ENCODE assay signal across 9 mouse cellular contexts in the genomic region with DNA sequence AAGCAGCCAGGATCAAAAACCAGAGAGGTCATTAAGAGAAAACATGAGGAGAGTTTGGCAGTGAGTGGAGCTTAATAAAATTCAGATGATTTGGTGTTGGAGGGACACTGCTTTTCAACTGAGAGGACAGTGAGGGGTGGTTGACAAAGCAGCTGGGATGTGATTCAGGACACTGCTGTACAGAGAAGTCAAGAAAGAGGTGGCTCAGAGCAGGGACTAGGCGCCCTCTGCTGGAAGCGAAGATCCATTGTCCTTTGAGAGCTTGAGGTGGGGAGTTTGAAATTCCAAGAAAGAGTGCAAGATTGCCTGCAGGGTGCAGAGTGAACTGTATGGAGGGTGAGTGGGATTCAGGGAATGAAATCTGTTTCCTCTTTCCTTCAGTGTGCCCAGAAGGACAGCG. TPM values are rescaled to one million over a fixed set of nuclear protein-coding genes. Genes with fewer than 3 reads are reported as not detected.
DNase-seq lines count a peak whose midpoint lies in the region; ATAC-seq and TF ChIP-seq lines count a peak whose summit lies in the region.
"Had no signal": no experiment of that assay in that cellular context is flagged by ENCODE, and none has a peak within 500 bp of the region (broad histone marks: within the 10 kb centered on the region; RNA-seq: fewer than 3 reads in every experiment).

No protein-coding gene starts in this region.

- TF ChIP-seq POLR2A in MEL (IDR thresholded peaks at IDR 0.05; ENCODE audit: control insufficient read depth in 1 of 2, insufficient read depth in 1 of 2, low read depth in 1 of 2, low read length in 2 of 2, poor library complexity in 1 of 2), result no peak

- H3K9ac ChIP-seq in MEL (ENCODE audit: control insufficient read depth, low read depth, low read length, poor library complexity, severe bottlenecking), result no peak overlapping the region
- no peak overlapping the region for H3K9ac ChIP-seq in hindbrain, embryonic 15.5 days
- no peak overlapping the region for H3K9ac ChIP-seq in midbrain, embryonic 14.5 days (replicated peaks; ENCODE audit: low read length)
- H3K9ac ChIP-seq: embryonic facial prominence, embryonic 15.5 days had no signal

- DNase-seq in 416B (ENCODE audit: low read depth), result peak; percentile 35
- peak; percentile 7 for DNase-seq in MEL (ENCODE audit: low read depth, low spot score)
- DNase-seq in embryo, embryonic 10 days (ENCODE audit: low spot score), result peak; percentile 77
- peak; percentile 49 to 55 for DNase-seq in left cerebral cortex, adult 2 months (ENCODE audit: extremely low spot score in 1 of 2, low spot score in 2 of 2)
- DNase-seq in midbrain, embryonic 14.5 days, result peak; percentile 83
- DNase-seq in testis, postnatal 14 days (ENCODE audit: low spot score), result peak; percentile 5
- no peak for DNase-seq in thymus, postnatal 10 days (ENCODE audit: low spot score in 2 of 2)

- H3K27ac ChIP-seq in MEL (ENCODE audit: control insufficient read depth, low read depth, low read length), result no peak overlapping the region
- no peak overlapping the region for H3K27ac ChIP-seq in hindbrain, embryonic 15.5 days (replicated peaks)
- no peak overlapping the region for H3K27ac ChIP-seq in left cerebral cortex, adult 2 months
- H3K27ac ChIP-seq in midbrain, embryonic 14.5 days (replicated peaks; ENCODE audit: low read depth, low read length), result no peak overlapping the region
- H3K27ac ChIP-seq: embryonic facial prominence, embryonic 15.5 days had no signal

- no peaks in the 10 kb centered on the region for H3K36me3 ChIP-seq in MEL (ENCODE audit: control insufficient read depth in 1 of 2, insufficient read depth in 2 of 2, low read length in 2 of 2)
- H3K36me3 ChIP-seq in hindbrain, embryonic 15.5 days, result no peaks in the 10 kb centered on the region
- no peaks in the 10 kb centered on the region for H3K36me3 ChIP-seq in midbrain, embryonic 14.5 days (ENCODE audit: control insufficient read depth, insufficient read depth, low read length)
- H3K36me3 ChIP-seq: embryonic facial prominence, embryonic 15.5 days had no signal

- H3K4me2 ChIP-seq in hindbrain, embryonic 15.5 days, result no peak overlapping the region
- H3K4me2 ChIP-seq in midbrain, embryonic 14.5 days (ENCODE audit: low read length), result no peak overlapping the region
- H3K4me2 ChIP-seq: embryonic facial prominence, embryonic 15.5 days had no signal

- no peak for TF ChIP-seq EP300 in MEL (IDR thresholded peaks at IDR 0.05; ENCODE audit: low read depth in 1 of 2, low read length in 2 of 2)

- no peaks in the 10 kb centered on the region for H3K9me3 ChIP-seq in MEL (replicated peaks; ENCODE audit: insufficient read depth, low read length)
- H3K9me3 ChIP-seq in hindbrain, embryonic 15.5 days, result no peaks in the 10 kb centered on the region
- no peaks in the 10 kb centered on the region for H3K9me3 ChIP-seq in midbrain, embryonic 14.5 days (ENCODE audit: control insufficient read depth, low read length)
- H3K9me3 ChIP-seq: embryonic facial prominence, embryonic 15.5 days had no signal

- TF ChIP-seq RAD21 in MEL (IDR thresholded peaks at IDR 0.05; ENCODE audit: low read depth, low read length), result peak; percentile 32

- no peaks in the 10 kb centered on the region for H3K4me1 ChIP-seq in MEL (ENCODE audit: control insufficient read depth in 1 of 2, insufficient read depth in 2 of 2, low read length in 2 of 2)
- H3K4me1 ChIP-seq in hindbrain, embryonic 15.5 days (replicated peaks), result no peaks in the 10 kb centered on the region
- H3K4me1 ChIP-seq in midbrain, embryonic 14.5 days (ENCODE audit: control insufficient read depth, insufficient read depth, low read length), result no peaks in the 10 kb centered on the region
- H3K4me1 ChIP-seq: embryonic facial prominence, embryonic 15.5 days had no signal

- H3K79me2 ChIP-seq in MEL (ENCODE audit: control insufficient read depth, insufficient read depth, low read length, poor library complexity), result no peaks in the 10 kb centered on the region

- intact Hi-C loops in left cerebral cortex, adult 2 months (cut with DNase I), result loop anchor here (1.0 kb wide), 2 partner anchors 181 to 883 kb away; no protein-coding TSS in a partner anchor

- no peaks in the 10 kb centered on the region for H3K27me3 ChIP-seq in MEL (ENCODE audit: control insufficient read depth in 1 of 2, insufficient read depth in 2 of 2, low read length in 2 of 2)
- H3K27me3 ChIP-seq in hindbrain, embryonic 15.5 days, result no peaks in the 10 kb centered on the region
- H3K27me3 ChIP-seq in midbrain, embryonic 14.5 days (ENCODE audit: control insufficient read depth, insufficient read depth, low read length), result no peaks in the 10 kb centered on the region
- H3K27me3 ChIP-seq: embryonic facial prominence, embryonic 15.5 days had no signal

- WGBS in hindbrain, embryonic 15.5 days, result 9% methylated on average over 3 of the region's 3 CpGs
- 7% methylated on average over 3 of the region's 3 CpGs for WGBS in midbrain, embryonic 14.5 days

- peak; percentile 17 to 62 (median 28); a peak in 3 of 6 replicates for TF ChIP-seq CTCF in MEL (IDR thresholded peaks at IDR 0.05 in 2 of 3, conservative IDR thresholded peaks at IDR 0.05 in 1 of 3; ENCODE audit: control insufficient read depth in 1 of 3, insufficient read depth in 1 of 3, low read depth in 2 of 3, low read length in 3 of 3, poor library complexity in 1 of 3, severe bottlenecking in 1 of 3)
- TF ChIP-seq CTCF in left cerebral cortex, adult 2 months (IDR thresholded peaks at IDR 0.05), result peak; percentile 79

- peak; percentile 54; the same call in 1 of the 2 replicates for ATAC-seq in hindbrain, embryonic 15.5 days (ENCODE audit: low FRiP score, low read depth)
- ATAC-seq in midbrain, embryonic 14.5 days (ENCODE audit: low FRiP score, low TSS enrichment), result peak; percentile 78; the same call in 1 of the 2 replicates

- no peak overlapping the region for H3K4me3 ChIP-seq in MEL (ENCODE audit: control insufficient read depth in 1 of 2, insufficient read depth in 1 of 2, low read depth in 2 of 2, low read length in 2 of 2)
- no peak overlapping the region for H3K4me3 ChIP-seq in hindbrain, embryonic 15.5 days
- no peak overlapping the region for H3K4me3 ChIP-seq in left cerebral cortex, adult 2 months
- H3K4me3 ChIP-seq in midbrain, embryonic 14.5 days (replicated peaks; ENCODE audit: low read depth, low read length), result no peak overlapping the region
- H3K4me3 ChIP-seq: embryonic facial prominence, embryonic 15.5 days had no signal

TF ChIP-seq in MEL, 35 proteins besides CTCF, POLR2A, EP300 and RAD21:
- peak; percentile 32 for TF ChIP-seq SMC3 (IDR thresholded peaks at IDR 0.05; ENCODE audit: low read depth, low read length)
- TF ChIP-seq POLR2AphosphoS2 (IDR thresholded peaks at IDR 0.05; ENCODE audit: low read length), result no peak
- TF ChIP-seq SIN3A (IDR thresholded peaks at IDR 0.05; ENCODE audit: low read length), result no peak
- no peak for TF ChIP-seq TCF12 (IDR thresholded peaks at IDR 0.05; ENCODE audit: low read depth, low read length)

RNA-seq across cellular contexts. Expression of a gene that starts 44.2 kb away (rescaled TPM):
- total RNA-seq in MEL (2012; rRNA removed), result not detected in 2 replicates
- not detected for polyA plus RNA-seq in MEL (2012; ENCODE audit: insufficient read depth in 1 of 2, insufficient read length in 2 of 2, low read depth in 1 of 2, low replicate concordance in 2 of 2, missing spikeins in 1 of 2)
- polyA plus RNA-seq in hindbrain, embryonic 15.5 days (2015; fragmentation: Nextera tagmentation; extraction: Ambion mirVana), result not detected in 2 replicates
- not detected for total RNA-seq in left cerebral cortex, adult 2 months (2021)
- not detected in 2 replicates for polyA plus RNA-seq in midbrain, embryonic 14.5 days (2014; fragmentation: Nextera tagmentation; extraction: Ambion mirVana)

Comparison
In these comparisons a context has a peak if more than half of its experiments do, and no peak if none do; other contexts are left out.
1. DNase-seq: peak in 416B (single experiment), MEL (single experiment), embryo, embryonic 10 days (single experiment), left cerebral cortex, adult 2 months (2 of 2), midbrain, embryonic 14.5 days (single experiment) and testis, postnatal 14 days (single experiment); none in thymus, postnatal 10 days (0 of 2).